Mouse (Mus musculus): Measurements from ENCODE around the gene Noa1.

DNA sequence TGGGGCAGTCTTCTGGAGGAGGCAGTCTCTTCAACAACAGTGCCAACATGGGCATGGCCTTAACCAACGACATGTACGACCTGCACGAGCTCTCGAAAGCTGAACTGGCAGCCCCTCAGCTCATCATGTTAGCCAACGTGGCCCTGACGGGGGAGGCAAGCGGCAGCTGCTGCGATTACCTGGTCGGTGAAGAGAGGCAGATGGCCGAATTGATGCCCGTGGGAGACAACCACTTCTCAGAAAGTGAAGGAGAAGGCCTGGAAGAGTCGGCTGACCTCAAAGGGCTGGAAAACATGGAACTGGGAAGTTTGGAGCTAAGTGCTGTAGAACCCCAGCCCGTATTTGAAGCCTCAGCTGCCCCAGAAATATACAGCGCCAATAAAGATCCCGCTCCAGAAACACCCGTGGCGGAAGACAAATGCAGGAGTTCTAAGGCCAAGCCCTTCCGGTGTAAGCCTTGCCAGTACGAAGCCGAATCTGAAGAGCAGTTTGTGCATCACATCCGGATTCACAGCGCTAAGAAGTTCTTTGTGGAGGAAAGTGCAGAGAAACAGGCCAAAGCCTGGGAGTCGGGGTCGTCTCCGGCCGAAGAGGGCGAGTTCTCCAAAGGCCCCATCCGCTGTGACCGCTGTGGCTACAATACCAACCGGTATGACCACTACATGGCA lies 41.8 kb downstream of the Noa1 start:
- no peak for TF ChIP-seq CTCF (IDR thresholded peaks at IDR 0.05; ENCODE audit: borderline replicate concordance, insufficient read depth, low read depth, low read length)
- no peak for TF ChIP-seq POLR2A (IDR thresholded peaks at IDR 0.05; ENCODE audit: borderline replicate concordance, insufficient read depth, low read length)

Data from cerebellum, adult 2 months (tissue).